8 mouse cellular contexts compared by ENCODE assay signal in genomic region chr2:33129696-33130095, GRCm38 (mm10). TPM values are rescaled to one million over a fixed set of nuclear protein-coding genes. Genes with fewer than 3 reads are reported as not detected.
DNase-seq lines count a peak whose midpoint lies in the region; ATAC-seq and TF ChIP-seq lines count a peak whose summit lies in the region.

No protein-coding gene starts in this region.

- TF ChIP-seq CTCF in cortical plate, adult 2 months (IDR thresholded peaks at IDR 0.05; ENCODE audit: extremely low read depth, insufficient read depth, low read length) = no peak
- no peak for TF ChIP-seq CTCF in lung, embryonic 14.5 days (IDR thresholded peaks at IDR 0.05; ENCODE audit: low read depth)

- TF ChIP-seq POLR2A in cortical plate, adult 2 months (IDR thresholded peaks at IDR 0.05; ENCODE audit: extremely low read depth, insufficient read depth, low read length) = no peak

- peak overlapping the region; percentile 83 for H3K9ac ChIP-seq in hindbrain, embryonic 13.5 days
- peak overlapping the region; percentile 65 for H3K9ac ChIP-seq in lung, embryonic 14.5 days

- H3K36me3 ChIP-seq in hindbrain, embryonic 13.5 days = no peaks in the 10 kb centered on the region
- H3K36me3 ChIP-seq in lung, embryonic 14.5 days (ENCODE audit: insufficient read depth) = no peaks in the 10 kb centered on the region

- ATAC-seq in hindbrain, embryonic 13.5 days (ENCODE audit: low FRiP score) = no peak
- ATAC-seq in lung, embryonic 14.5 days (ENCODE audit: insufficient read depth) = no peak
- ATAC-seq in megakaryocyte-erythroid progenitor cell, adult 5-6 weeks (replicated peaks; ENCODE audit: low FRiP score, low TSS enrichment, poor library complexity, severe bottlenecking) = no peak

- no peaks in the 10 kb centered on the region for H3K9me3 ChIP-seq in hindbrain, embryonic 13.5 days
- no peaks in the 10 kb centered on the region for H3K9me3 ChIP-seq in lung, embryonic 14.5 days (ENCODE audit: low read depth, low read length)

- H3K4me3 ChIP-seq in cortical plate, adult 2 months (ENCODE audit: insufficient read depth, low read length) = peak overlapping the region; percentile 45
- H3K4me3 ChIP-seq in hindbrain, embryonic 13.5 days = peak overlapping the region; percentile 71
- peak overlapping the region; percentile 65 for H3K4me3 ChIP-seq in lung, embryonic 14.5 days (ENCODE audit: low read depth, low read length)

- no peak overlapping the region for H3K27ac ChIP-seq in cortical plate, adult 2 months (ENCODE audit: insufficient read depth, low read length)
- peak overlapping the region; percentile 52; the same call in 1 of the 2 replicates for H3K27ac ChIP-seq in hindbrain, embryonic 13.5 days
- H3K27ac ChIP-seq in lung, embryonic 14.5 days (ENCODE audit: low read depth) = peak overlapping the region; percentile 46; the same call in 1 of the 2 replicates

- DNase-seq in gastrocnemius, adult 18-20 months (ENCODE audit: low spot score) = peak; percentile 10
- no peak for DNase-seq in gastrocnemius, adult 8-10 months (ENCODE audit: low spot score in 2 of 2)
- peak; percentile 6 to 13 for DNase-seq in CD8-positive naive resting alpha-beta T cell, adult 2 months (ENCODE audit: low read depth in 2 of 2, low spot score in 2 of 2)
- DNase-seq in lung, embryonic 14.5 days = peak; percentile 37
- DNase-seq in testis, postnatal 10 days (ENCODE audit: low spot score) = peak; percentile 69

- peaks cover 5% of the 10 kb centered on the region for H3K4me1 ChIP-seq in cortical plate, adult 2 months (ENCODE audit: control insufficient read depth, insufficient read depth, low read length)
- peaks cover 33% of the 10 kb centered on the region for H3K4me1 ChIP-seq in hindbrain, embryonic 13.5 days (replicated peaks)
- H3K4me1 ChIP-seq in lung, embryonic 14.5 days (ENCODE audit: insufficient read depth) = no peaks in the 10 kb centered on the region

- 4% methylated on average over 10 of the region's 10 CpGs for WGBS in hindbrain, embryonic 13.5 days
- WGBS in lung, embryonic 14.5 days = 1% methylated on average over 10 of the region's 10 CpGs

- peaks cover 23% of the 10 kb centered on the region for H3K27me3 ChIP-seq in hindbrain, embryonic 13.5 days
- H3K27me3 ChIP-seq in lung, embryonic 14.5 days (ENCODE audit: insufficient read depth, low read length) = peaks cover 15% of the 10 kb centered on the region; the same call in 1 of the 2 replicates

- H3K4me2 ChIP-seq in hindbrain, embryonic 13.5 days = peak overlapping the region; percentile 99
- H3K4me2 ChIP-seq in lung, embryonic 14.5 days = peak overlapping the region; percentile 97

RNA-seq across cellular contexts. Expression of gene Garnl3, which starts 1.8 kb away (rescaled TPM):
- total RNA-seq in gastrocnemius, adult 18-20 months (2021) = under 1 TPM; 0.34 to 0.69 TPM
- 1 to 10 TPM in 1 of 4 experiments, under 1 TPM in 2, not detected in 1; 0.32 to 1.1 (median 0.99) TPM for total RNA-seq in gastrocnemius, adult 8-10 months (2022)
- 123 and 124 TPM in 2 replicates for polyA plus RNA-seq in cortical plate, adult 2 months (2012; rRNA removed)
- 36.6 and 39.4 TPM in 2 replicates for polyA plus RNA-seq in hindbrain, embryonic 13.5 days (2015; fragmentation: Nextera tagmentation; extraction: Ambion mirVana)
- polyA plus RNA-seq in lung, embryonic 14.5 days (2014; fragmentation: Nextera tagmentation; extraction: Ambion mirVana) = 11.1 and 13.0 TPM in 2 replicates
- 2.5 and 3.3 TPM in 2 replicates for total RNA-seq in megakaryocyte-erythroid progenitor cell, adult 5-6 weeks (2014; fragmentation: Nextera tagmentation)
- total RNA-seq in megakaryocyte-erythroid progenitor cell, adult 5-6 weeks (2017) = 0.61 TPM in 1 of 2 replicates, not detected in the other

Comparison
In these comparisons a context has a peak if more than half of its experiments do, and no peak if none do; other contexts are left out.
1. DNase-seq: peak in gastrocnemius, adult 18-20 months (single experiment), CD8-positive naive resting alpha-beta T cell, adult 2 months (2 of 2), lung, embryonic 14.5 days (single experiment) and testis, postnatal 10 days (single experiment); none in gastrocnemius, adult 8-10 months (0 of 2).
2. Peak in every context shown above with its lines, with median percentiles within 50 percentile points of each other: H3K4me3 ChIP-seq.